Mouse (Mus musculus): ENCODE data around the gene Tex33. TPM values are rescaled to one million over a fixed set of nuclear protein-coding genes. Genes with fewer than 3 reads are reported as not detected.

The Tex33 gene
- polyA plus RNA-seq, 1 experiment from 2014 or later, result not detected

- Histone ChIP-seq H3K9me3 (ENCODE audit: control insufficient read depth, low read length) (no peaks in the 10 kb centered on the region), H3K27me3 (ENCODE audit: control insufficient read depth, insufficient read depth, low read length) (peaks cover 27% of the 10 kb centered on the region), H3K27ac (replicated peaks in 1 of 2; ENCODE audit: control insufficient read depth in 1 of 2, insufficient read depth in 1 of 2, low read depth in 2 of 2, low read length in 2 of 2) (no peak overlapping the region), H3K9ac (ENCODE audit: low read length) (no peak overlapping the region), H3K4me2 (ENCODE audit: low read length) (no peak overlapping the region), H3K4me3 (ENCODE audit: control insufficient read depth in 1 of 2, insufficient read depth in 1 of 2, low read depth in 1 of 2, low read length in 2 of 2) (no peak overlapping the region), H3K4me1 (ENCODE audit: control insufficient read depth in 2 of 2, insufficient read depth in 2 of 2, low read length in 2 of 2) (no peaks in the 10 kb centered on the region), H3K36me3 (ENCODE audit: control insufficient read depth, insufficient read depth, low read length) (no peaks in the 10 kb centered on the region)
- ATAC-seq (ENCODE audit: insufficient number of reproducible peaks, insufficient read depth, low FRiP score, low read depth), result no peak
- 53% methylated on average over 1 of the region's 1 CpGs for WGBS
These were observed 26.1 kb downstream of the Tex33 start for GRCm38 (mm10) chr15:78369641-78370040.

- 6% methylated on average over 8 of the region's 8 CpGs for WGBS
- Histone ChIP-seq H3K4me3 (ENCODE audit: control insufficient read depth in 1 of 2, insufficient read depth in 1 of 2, low read depth in 1 of 2, low read length in 2 of 2) (no peak overlapping the region), H3K4me1 (ENCODE audit: control insufficient read depth in 2 of 2, insufficient read depth in 2 of 2, low read length in 2 of 2) (no peaks in the 10 kb centered on the region), H3K9me3 (ENCODE audit: control insufficient read depth, low read length) (no peaks in the 10 kb centered on the region), H3K9ac (ENCODE audit: low read length) (no peak overlapping the region; the same call in 1 of the 2 replicates), H3K27me3 (ENCODE audit: control insufficient read depth, insufficient read depth, low read length) (peaks cover 27% of the 10 kb centered on the region), H3K27ac (replicated peaks in 1 of 2; ENCODE audit: control insufficient read depth in 1 of 2, insufficient read depth in 1 of 2, low read depth in 2 of 2, low read length in 2 of 2) (no peak overlapping the region), H3K4me2 (ENCODE audit: low read length) (no peak overlapping the region), H3K36me3 (ENCODE audit: control insufficient read depth, insufficient read depth, low read length) (no peaks in the 10 kb centered on the region)
- ATAC-seq (ENCODE audit: insufficient number of reproducible peaks, insufficient read depth, low FRiP score, low read depth), result no peak
These were observed 26.8 kb downstream of the Tex33 start for GRCm38 (mm10) chr15:78368926-78369346.

- 63% methylated on average over 3 of the region's 3 CpGs for WGBS
- Histone ChIP-seq H3K4me1 (ENCODE audit: control insufficient read depth in 2 of 2, insufficient read depth in 2 of 2, low read length in 2 of 2) (no peaks in the 10 kb centered on the region), H3K27ac (replicated peaks in 1 of 2; ENCODE audit: control insufficient read depth in 1 of 2, insufficient read depth in 1 of 2, low read depth in 2 of 2, low read length in 2 of 2) (no peak overlapping the region), H3K4me3 (ENCODE audit: control insufficient read depth in 1 of 2, insufficient read depth in 1 of 2, low read depth in 1 of 2, low read length in 2 of 2) (no peak overlapping the region), H3K27me3 (ENCODE audit: control insufficient read depth, insufficient read depth, low read length) (peaks cover 27% of the 10 kb centered on the region), H3K4me2 (ENCODE audit: low read length) (no peak overlapping the region), H3K9me3 (ENCODE audit: control insufficient read depth, low read length) (no peaks in the 10 kb centered on the region), H3K9ac (ENCODE audit: low read length) (no peak overlapping the region), H3K36me3 (ENCODE audit: control insufficient read depth, insufficient read depth, low read length) (no peaks in the 10 kb centered on the region)
- ATAC-seq (ENCODE audit: insufficient number of reproducible peaks, insufficient read depth, low FRiP score, low read depth), result no peak
These were observed 27.9 kb downstream of the Tex33 start for GRCm38 (mm10) chr15:78367811-78368210.

GRCm38 (mm10) chr15:78366875-78367274 is 28.8 kb downstream of the Tex33 start:
- H3K4me2 ChIP-seq (ENCODE audit: low read length), result no peak overlapping the region
- WGBS, result 75% methylated on average over 8 of the region's 8 CpGs

GRCm38 (mm10) chr15:78365916-78366315 is 29.8 kb downstream of the Tex33 start:
- H3K27ac ChIP-seq (replicated peaks in 1 of 2; ENCODE audit: control insufficient read depth in 1 of 2, insufficient read depth in 1 of 2, low read depth in 2 of 2, low read length in 2 of 2), result no peak overlapping the region
- peaks cover 6% of the 10 kb centered on the region for H3K9me3 ChIP-seq (ENCODE audit: control insufficient read depth, low read length)
- no peak overlapping the region for H3K4me2 ChIP-seq (ENCODE audit: low read length)
- ATAC-seq (ENCODE audit: insufficient number of reproducible peaks, insufficient read depth, low FRiP score, low read depth), result no peak
- no peak overlapping the region for H3K4me3 ChIP-seq (ENCODE audit: control insufficient read depth in 1 of 2, insufficient read depth in 1 of 2, low read depth in 1 of 2, low read length in 2 of 2)
- peaks cover 27% of the 10 kb centered on the region for H3K27me3 ChIP-seq (ENCODE audit: control insufficient read depth, insufficient read depth, low read length)
- no peak overlapping the region for H3K9ac ChIP-seq (ENCODE audit: low read length)
- WGBS, result 74% methylated on average over 2 of the region's 2 CpGs
- H3K4me1 ChIP-seq (ENCODE audit: control insufficient read depth in 2 of 2, insufficient read depth in 2 of 2, low read length in 2 of 2), result no peaks in the 10 kb centered on the region
- no peaks in the 10 kb centered on the region for H3K36me3 ChIP-seq (ENCODE audit: control insufficient read depth, insufficient read depth, low read length)

More at GRCm38 (mm10) chr15:78366875-78367274, 28.8 kb downstream of the Tex33 start:
- Histone ChIP-seq H3K4me1 (ENCODE audit: control insufficient read depth in 2 of 2, insufficient read depth in 2 of 2, low read length in 2 of 2) (no peaks in the 10 kb centered on the region), H3K4me3 (ENCODE audit: control insufficient read depth in 1 of 2, insufficient read depth in 1 of 2, low read depth in 1 of 2, low read length in 2 of 2) (no peak overlapping the region), H3K9me3 (ENCODE audit: control insufficient read depth, low read length) (peaks cover 6% of the 10 kb centered on the region), H3K36me3 (ENCODE audit: control insufficient read depth, insufficient read depth, low read length) (no peaks in the 10 kb centered on the region), H3K9ac (ENCODE audit: low read length) (no peak overlapping the region), H3K27me3 (ENCODE audit: control insufficient read depth, insufficient read depth, low read length) (peaks cover 27% of the 10 kb centered on the region), H3K27ac (replicated peaks in 1 of 2; ENCODE audit: control insufficient read depth in 1 of 2, insufficient read depth in 1 of 2, low read depth in 2 of 2, low read length in 2 of 2) (no peak overlapping the region)
- ATAC-seq (ENCODE audit: insufficient number of reproducible peaks, insufficient read depth, low FRiP score, low read depth), result no peak

GRCm38 (mm10) chr15:78355548-78355947 is 40.2 kb downstream of the Tex33 start:
- 80% methylated on average over 5 of the region's 5 CpGs for WGBS
- no peak for ATAC-seq (ENCODE audit: insufficient number of reproducible peaks, insufficient read depth, low FRiP score, low read depth)
- H3K36me3 ChIP-seq (ENCODE audit: control insufficient read depth, insufficient read depth, low read length), result no peaks in the 10 kb centered on the region

GRCm38 (mm10) chr15:78354958-78355357 is 40.8 kb downstream of the Tex33 start:
- no peaks in the 10 kb centered on the region for H3K36me3 ChIP-seq (ENCODE audit: control insufficient read depth, insufficient read depth, low read length)
- 0% methylated on average over 1 of the region's 1 CpGs for WGBS
- H3K9me3 ChIP-seq (ENCODE audit: control insufficient read depth, low read length), result no peaks in the 10 kb centered on the region
- H3K4me1 ChIP-seq (ENCODE audit: control insufficient read depth in 2 of 2, insufficient read depth in 2 of 2, low read length in 2 of 2), result no peaks in the 10 kb centered on the region
- no peak overlapping the region for H3K27ac ChIP-seq (replicated peaks in 1 of 2; ENCODE audit: control insufficient read depth in 1 of 2, insufficient read depth in 1 of 2, low read depth in 2 of 2, low read length in 2 of 2)
- no peaks in the 10 kb centered on the region for H3K27me3 ChIP-seq (ENCODE audit: control insufficient read depth, insufficient read depth, low read length)
- H3K9ac ChIP-seq (ENCODE audit: low read length), result no peak overlapping the region
- H3K4me2 ChIP-seq (ENCODE audit: low read length), result no peak overlapping the region
- ATAC-seq (ENCODE audit: insufficient number of reproducible peaks, insufficient read depth, low FRiP score, low read depth), result no peak
- H3K4me3 ChIP-seq (ENCODE audit: control insufficient read depth in 1 of 2, insufficient read depth in 1 of 2, low read depth in 1 of 2, low read length in 2 of 2), result no peak overlapping the region

More at GRCm38 (mm10) chr15:78355548-78355947, 40.2 kb downstream of the Tex33 start:
- no peaks in the 10 kb centered on the region for H3K9me3 ChIP-seq (ENCODE audit: control insufficient read depth, low read length)
- no peak overlapping the region for H3K4me3 ChIP-seq (ENCODE audit: control insufficient read depth in 1 of 2, insufficient read depth in 1 of 2, low read depth in 1 of 2, low read length in 2 of 2)
- H3K9ac ChIP-seq (ENCODE audit: low read length), result no peak overlapping the region
- H3K4me2 ChIP-seq (ENCODE audit: low read length), result no peak overlapping the region
- H3K27ac ChIP-seq (replicated peaks in 1 of 2; ENCODE audit: control insufficient read depth in 1 of 2, insufficient read depth in 1 of 2, low read depth in 2 of 2, low read length in 2 of 2), result no peak overlapping the region
- H3K4me1 ChIP-seq (ENCODE audit: control insufficient read depth in 2 of 2, insufficient read depth in 2 of 2, low read length in 2 of 2), result no peaks in the 10 kb centered on the region
- no peaks in the 10 kb centered on the region for H3K27me3 ChIP-seq (ENCODE audit: control insufficient read depth, insufficient read depth, low read length)

- H3K27me3 ChIP-seq (ENCODE audit: control insufficient read depth, insufficient read depth, low read length), result no peaks in the 10 kb centered on the region
- no peak overlapping the region for H3K27ac ChIP-seq (replicated peaks in 1 of 2; ENCODE audit: control insufficient read depth in 1 of 2, insufficient read depth in 1 of 2, low read depth in 2 of 2, low read length in 2 of 2)
- no peaks in the 10 kb centered on the region for H3K9me3 ChIP-seq (ENCODE audit: control insufficient read depth, low read length)
- no peak for ATAC-seq (ENCODE audit: insufficient number of reproducible peaks, insufficient read depth, low FRiP score, low read depth)
- no peak overlapping the region for H3K9ac ChIP-seq (ENCODE audit: low read length)
- no peaks in the 10 kb centered on the region for H3K4me1 ChIP-seq (ENCODE audit: control insufficient read depth in 2 of 2, insufficient read depth in 2 of 2, low read length in 2 of 2)
- no peaks in the 10 kb centered on the region for H3K36me3 ChIP-seq (ENCODE audit: control insufficient read depth, insufficient read depth, low read length)
- WGBS, result 43% methylated on average over 3 of the region's 3 CpGs
- H3K4me2 ChIP-seq (ENCODE audit: low read length), result no peak overlapping the region
- H3K4me3 ChIP-seq (ENCODE audit: control insufficient read depth in 1 of 2, insufficient read depth in 1 of 2, low read depth in 1 of 2, low read length in 2 of 2), result no peak overlapping the region
These were observed 44.0 kb downstream of the Tex33 start for GRCm38 (mm10) chr15:78351586-78352165.
